Mouse (Mus musculus): ENCODE measurements at regions not wholly inside any gene's neighbourhood (a gene's known extent, or its start where the extent isn't known, plus 50 kb on each side); places are given as distances from the start of the nearest gene placed in this dataset.

DNA sequence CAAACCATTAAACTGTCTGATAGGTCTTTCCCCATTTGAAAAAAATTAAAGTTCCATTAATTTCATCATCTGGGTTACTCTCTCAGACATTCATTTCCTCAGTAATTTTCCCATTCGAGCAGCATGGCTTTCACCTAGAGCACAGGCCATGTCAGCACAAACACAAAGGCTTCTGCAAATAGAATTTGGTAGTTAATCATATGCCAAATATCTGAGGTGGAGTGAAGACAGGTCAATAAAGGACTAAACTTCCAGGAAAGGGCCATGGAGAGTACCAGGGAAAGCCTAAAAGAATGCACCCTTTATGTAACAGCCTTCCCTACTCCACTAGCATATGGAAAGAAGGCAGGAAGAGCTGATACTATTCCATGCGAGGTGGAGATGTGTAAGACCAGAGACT, 150.3 kb upstream of the Gimd1 start:
- in situ Hi-C loops (cut with MboI; ENCODE audit: unreplicated experiment in 2 of 2): no loop called here

DNA sequence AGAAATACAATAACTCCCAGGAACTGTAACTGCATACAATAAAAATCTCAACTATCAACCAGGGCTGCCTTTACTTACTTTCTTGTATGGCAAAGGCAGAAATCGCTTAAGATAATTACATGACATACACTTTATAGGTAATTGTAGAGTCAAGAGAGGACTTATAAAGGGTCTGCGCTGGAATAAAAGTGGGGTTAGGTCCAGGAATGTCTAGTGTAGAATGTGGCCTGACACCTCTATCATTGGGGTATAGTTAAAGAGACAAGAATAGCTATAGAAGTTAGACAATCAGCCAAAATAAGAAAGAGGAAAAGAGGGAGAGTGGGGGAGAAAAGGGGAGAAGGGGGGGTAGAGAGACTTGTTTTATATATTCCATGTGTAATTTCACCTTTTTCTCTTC, 144.8 kb upstream of the Gimd1 start:
- in situ Hi-C loops (cut with MboI; ENCODE audit: unreplicated experiment in 2 of 2): no loop called here

DNA sequence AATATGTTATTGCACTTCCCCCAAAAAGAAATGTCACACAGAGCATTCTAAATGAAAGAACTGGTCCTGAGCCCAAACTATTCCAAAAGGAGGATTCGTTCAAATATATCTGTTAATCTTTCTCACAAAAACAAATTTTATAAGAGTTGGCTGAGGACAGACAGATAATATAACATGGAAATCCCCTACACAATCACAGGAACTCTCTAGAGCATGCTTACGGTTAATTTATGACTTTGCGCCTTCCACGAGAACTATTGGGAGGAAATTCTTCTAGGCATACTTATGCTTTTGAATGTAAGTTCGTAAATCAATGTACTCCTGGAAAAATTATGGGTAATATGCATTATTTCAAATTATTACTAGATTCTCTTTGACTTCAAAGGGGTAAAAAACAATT, 144.1 kb upstream of the Gimd1 start:
- in situ Hi-C loops (cut with MboI; ENCODE audit: unreplicated experiment in 2 of 2): no loop called here

DNA sequence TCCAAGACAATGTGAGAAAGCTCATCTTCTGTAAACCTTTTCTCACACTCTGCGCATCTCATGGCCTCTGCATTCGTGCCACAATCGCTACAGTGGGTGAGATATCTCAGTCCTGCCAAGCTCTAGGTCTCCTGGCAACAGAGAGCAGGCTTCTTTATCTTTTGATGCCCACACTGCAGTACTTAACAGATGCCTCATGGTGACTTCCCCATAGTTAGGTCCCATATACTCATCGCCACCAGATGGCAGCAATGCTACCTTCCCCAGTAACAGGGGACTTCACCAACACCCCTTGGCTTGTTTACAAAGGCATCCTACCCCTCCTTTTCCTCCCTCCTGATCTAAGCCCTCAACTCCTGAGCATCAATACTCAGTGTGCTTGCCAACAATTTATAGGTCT, 123.5 kb upstream of the Gimd1 start:
- in situ Hi-C loops (cut with MboI; ENCODE audit: unreplicated experiment in 2 of 2): loop anchor here in 1 of 2 experiments (5.0 kb wide), 1 partner anchor 196 kb away; no protein-coding TSS in a partner anchor

DNA sequence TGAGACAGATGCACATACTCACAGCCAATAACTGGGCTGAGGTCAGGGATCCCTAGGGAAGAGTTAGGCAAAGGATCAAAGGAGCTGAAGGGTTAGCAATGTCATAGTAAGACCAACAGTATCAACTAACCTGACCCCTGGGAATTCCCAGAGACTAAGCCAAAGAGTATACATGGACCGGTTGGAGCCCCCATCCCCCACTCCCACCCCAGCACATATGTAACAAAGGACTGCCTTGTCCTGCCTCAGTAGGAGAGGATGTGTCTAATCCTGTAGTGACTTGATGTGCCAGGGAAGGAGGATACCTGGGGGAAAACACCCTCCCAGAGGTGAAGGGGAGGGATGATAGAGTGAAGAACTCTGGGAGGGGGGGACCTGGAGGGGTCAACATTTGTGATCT, 119.4 kb upstream of the Gimd1 start:
- in situ Hi-C loops (cut with MboI; ENCODE audit: unreplicated experiment in 2 of 2): no loop called here

DNA sequence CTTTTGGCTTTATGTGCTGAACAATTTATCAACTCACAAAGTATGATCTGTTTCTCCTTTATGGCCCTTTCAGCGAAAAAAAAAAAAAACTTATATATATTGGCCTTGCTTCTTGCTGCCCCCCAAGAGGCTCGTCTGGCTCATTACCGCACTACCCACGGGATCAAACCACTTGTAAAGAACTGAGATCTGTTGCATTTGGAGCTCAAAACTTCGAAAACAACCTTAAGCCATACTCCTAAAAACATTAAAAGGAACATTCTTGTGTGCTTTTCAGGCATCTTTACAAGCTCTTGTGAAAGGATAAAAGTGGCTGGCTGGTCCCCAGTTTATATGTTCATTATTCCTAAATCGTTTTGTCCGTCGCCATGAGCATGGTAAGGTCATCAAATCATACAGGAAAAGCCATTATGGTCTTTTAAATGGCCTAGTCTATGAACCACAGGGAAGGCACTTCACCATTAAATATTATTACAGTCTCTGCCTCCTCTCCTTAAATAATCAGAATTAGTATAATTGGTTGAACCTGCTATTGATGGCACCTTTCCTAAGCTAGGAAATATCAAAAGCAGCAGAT, 117.0 kb upstream of the Gimd1 start:
- in situ Hi-C loops (cut with MboI; ENCODE audit: unreplicated experiment in 2 of 2): no loop called here

DNA sequence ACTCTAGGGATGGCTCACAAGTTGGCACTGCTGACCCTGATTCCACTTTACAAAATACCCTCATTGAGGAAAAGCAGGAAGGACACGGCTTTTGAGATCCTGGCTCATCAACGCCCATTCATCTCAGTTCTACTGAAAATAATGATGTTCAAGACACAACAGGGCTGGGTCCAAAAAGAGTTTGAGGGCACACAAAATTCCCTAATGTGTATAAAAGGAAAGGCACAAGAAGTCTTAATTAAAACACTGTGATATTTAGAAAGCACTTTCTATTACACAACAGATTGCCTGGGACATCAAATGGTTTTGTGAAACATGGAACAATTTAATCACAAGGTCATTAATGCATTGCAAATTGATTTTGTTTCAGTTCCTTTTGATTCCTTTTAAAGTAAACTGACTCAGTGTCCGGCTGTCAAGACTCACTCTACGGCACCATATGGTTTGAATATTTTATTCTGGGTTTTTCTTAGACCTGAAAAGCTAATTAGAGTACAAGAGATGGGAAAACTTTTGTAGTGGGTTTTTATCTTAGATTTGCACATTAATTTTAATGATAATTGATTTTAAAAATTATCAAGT, 96.2 kb upstream of the Gimd1 start:
- in situ Hi-C loops (cut with MboI; ENCODE audit: unreplicated experiment in 2 of 2): no loop called here

DNA sequence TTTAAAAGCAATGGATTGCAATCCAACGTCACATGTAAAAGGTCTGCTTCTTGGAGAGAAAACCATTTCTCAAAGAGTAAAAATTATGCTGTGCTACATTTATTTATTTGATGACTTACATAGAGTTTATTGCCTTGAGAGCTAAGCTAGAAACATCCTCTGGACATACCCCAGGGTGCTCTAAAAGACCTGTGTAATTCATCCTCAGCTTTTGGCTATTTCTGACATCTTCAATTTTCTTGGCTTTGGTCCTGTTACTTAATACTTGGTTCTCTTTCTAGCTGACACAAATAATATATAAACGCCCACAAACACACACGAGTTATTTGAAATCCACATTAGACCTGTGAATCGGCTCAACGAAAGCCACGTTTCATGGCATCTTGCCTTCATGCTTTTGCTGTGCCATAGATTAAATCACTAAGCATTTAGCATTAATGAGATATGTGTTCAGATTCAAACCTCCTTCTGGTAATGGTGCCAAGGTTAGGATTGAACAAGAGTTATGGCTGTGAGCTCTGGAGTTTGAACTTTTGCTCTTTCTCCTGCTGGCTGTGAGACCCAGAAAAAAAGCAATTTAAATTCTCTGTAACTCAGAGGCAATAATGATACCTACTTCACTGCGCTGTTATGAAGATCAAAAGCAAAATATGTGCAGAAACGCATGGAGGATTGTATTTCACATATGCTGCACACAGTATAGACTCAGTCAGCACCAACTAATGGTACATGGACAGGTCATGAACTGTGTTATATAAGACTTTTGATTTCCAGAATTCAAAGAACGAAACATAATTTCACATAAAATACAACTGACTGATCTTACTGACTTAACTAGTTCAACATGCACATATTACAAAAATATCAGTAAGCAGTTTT, 89.6 kb upstream of the Gimd1 start:
- in situ Hi-C loops (cut with MboI; ENCODE audit: unreplicated experiment in 2 of 2): no loop called here

DNA sequence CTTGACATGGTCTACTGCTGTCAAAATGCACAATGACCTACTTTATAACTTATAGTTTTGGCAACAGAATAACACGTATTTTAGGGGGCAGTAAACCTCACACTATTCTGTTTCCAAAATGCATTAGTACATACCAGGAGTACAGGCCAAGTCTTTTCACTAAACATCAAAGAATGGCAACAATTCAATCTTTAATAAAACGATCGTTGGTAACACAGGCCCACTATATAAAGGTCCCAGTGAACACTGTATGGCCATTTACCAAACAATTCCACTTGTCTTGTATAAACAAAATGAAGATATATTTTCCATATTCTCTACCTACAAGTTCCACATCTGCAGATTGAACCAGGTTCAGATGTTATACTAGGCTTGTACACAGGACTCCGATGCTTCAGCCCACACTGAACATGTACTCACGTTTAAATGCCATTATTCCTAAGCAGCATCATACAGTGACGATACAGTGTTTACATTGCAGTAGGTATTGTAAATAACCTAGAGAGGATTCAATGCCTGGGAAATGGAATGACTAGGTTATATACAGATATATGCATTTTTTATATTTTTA, 78.3 kb upstream of the Gimd1 start:
- in situ Hi-C loops (cut with MboI; ENCODE audit: unreplicated experiment in 2 of 2): no loop called here

DNA sequence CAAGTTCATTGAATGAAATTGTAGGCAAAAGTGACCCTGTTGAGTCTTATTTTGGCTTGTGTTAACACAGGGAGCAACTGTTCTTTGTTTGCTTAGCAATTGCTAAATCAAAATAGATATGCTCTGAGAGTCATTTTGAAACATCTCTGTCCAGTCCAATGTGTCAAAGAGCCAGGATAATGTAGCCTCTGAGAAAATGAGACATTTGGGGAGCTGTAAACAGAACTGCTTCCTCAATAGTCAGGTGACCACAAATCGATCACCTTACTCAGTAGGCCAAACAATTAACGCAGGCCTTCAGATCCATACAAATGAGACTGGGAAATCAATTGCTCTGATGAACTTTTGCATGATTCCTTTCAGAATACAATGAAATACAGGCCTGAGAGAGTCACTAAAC, 63.9 kb upstream of the Gimd1 start:
- in situ Hi-C loops (cut with MboI; ENCODE audit: unreplicated experiment in 2 of 2): no loop called here

DNA sequence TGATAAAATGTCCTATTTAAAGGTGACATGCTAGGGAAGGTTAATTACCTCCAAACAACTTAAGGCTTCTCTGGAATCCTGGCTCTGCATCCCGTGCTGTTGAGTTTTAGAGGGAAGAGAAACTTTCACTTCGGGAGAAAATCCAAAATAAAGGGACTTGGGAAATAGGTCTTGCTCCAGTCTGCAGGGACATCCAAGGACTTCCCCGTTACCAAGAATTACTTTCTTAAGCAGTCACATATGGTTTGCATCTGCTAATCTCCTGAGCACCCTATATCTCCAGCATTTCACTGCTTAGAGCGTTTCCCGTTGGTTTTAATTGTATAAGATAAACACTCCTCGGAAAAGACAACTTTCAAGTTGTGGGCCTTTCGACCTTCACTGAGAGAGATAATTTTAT, 63.3 kb upstream of the Gimd1 start:
- in situ Hi-C loops (cut with MboI; ENCODE audit: unreplicated experiment in 2 of 2): no loop called here

All from v-Abl transformed pro-B cells (cell line).